Mouse (Mus musculus): ENCODE results near the gene Gm20388. TPM values are rescaled to one million over a fixed set of nuclear protein-coding genes. Genes with fewer than 3 reads are reported as not detected.
A peak's percentile ranks its signal among the peaks of the same experiment; 100 is the strongest.

Gm20388 gene
- polyA plus RNA-seq, 2 experiments, result 8.5 TPM; not detected in 1

DNA sequence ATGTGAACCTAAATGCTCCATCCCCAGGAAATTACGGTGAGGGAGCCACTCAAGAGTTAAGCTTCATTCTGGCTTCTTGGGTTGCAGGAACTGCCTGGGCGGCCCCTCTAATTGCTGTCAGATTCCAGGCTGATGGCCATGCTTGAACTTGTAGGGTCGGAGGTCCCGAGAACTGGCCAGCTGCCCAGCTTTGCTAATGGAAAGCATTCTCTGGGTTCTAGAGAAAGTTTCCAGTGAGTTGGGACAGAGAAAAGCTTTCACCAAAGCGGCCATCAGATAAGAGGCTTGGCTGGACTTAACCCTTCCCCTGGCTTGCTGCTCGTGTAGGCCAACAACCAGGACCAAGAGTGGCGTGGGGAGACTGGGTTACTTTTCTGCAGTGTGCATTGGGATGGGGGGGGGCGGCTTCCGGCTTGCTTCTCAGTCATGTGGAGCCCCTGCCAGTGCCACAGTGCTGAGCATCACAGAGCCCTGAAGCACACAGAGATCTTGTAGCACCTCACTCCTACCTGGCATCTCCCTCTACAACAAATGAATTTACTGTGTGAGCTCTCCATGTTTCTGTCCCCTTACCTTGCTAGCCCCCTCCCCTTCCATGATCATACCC, 3437.7 kb downstream of the Gm20388 start:
- Histone ChIP-seq H3K4me1 (replicated peaks; ENCODE audit: control insufficient read depth in 2 of 2, insufficient read depth in 2 of 2, low read length in 1 of 2) (peaks cover 2 to 17% of the 10 kb centered on the region in 2 experiments; a peak in 3 of 4 replicates), H3K4me3 (ENCODE audit: insufficient read depth in 1 of 2, low read depth in 2 of 2, low read length in 2 of 2) (no peak overlapping the region), H3K27ac (no peak overlapping the region), H3K9ac (replicated peaks) (no peak overlapping the region), H3K36me3 (replicated peaks; ENCODE audit: control insufficient read depth, insufficient read depth, low read depth) (no peaks in the 10 kb centered on the region), H3K27me3 (ENCODE audit: control insufficient read depth, insufficient read depth, low read length) (no peaks in the 10 kb centered on the region), H3K4me2 (ENCODE audit: low read depth) (no peak overlapping the region), H3K9me3 (ENCODE audit: control insufficient read depth, low read length) (no peaks in the 10 kb centered on the region)
- no peak for TF ChIP-seq EP300 (IDR thresholded peaks at IDR 0.05; ENCODE audit: low read depth)
- TF ChIP-seq CTCF (IDR thresholded peaks at IDR 0.05; ENCODE audit: low read depth), result no peak
- WGBS (ENCODE audit: insufficient replicate concordance), result 54% methylated on average over 9 of the region's 9 CpGs
- DNase-seq (ENCODE audit: low read depth in 3 of 3, low spot score in 3 of 3) (no peak), ATAC-seq (ENCODE audit: insufficient read depth) (no peak)

DNA sequence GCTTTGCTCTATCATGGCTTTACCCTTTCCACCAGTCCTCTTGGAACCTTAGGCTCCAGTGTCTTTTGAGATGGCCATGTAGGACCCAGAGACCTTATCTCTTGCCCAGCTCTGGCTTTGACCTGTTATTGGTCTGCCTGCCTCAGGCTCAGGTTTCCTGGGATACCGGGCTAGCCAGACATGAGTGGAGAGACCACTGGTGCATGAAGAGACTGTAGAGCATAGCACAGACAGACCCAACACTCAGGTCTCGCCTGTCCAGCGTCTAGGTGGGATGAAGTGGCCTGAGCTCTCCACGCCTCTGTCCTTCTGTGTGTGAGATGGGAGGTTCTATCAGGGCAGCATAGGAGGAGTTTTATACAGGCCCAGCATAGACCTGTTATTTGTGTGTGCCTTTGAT, 3438.4 kb downstream of the Gm20388 start:
- Histone ChIP-seq H3K27me3 (ENCODE audit: control insufficient read depth, insufficient read depth, low read length) (no peaks in the 10 kb centered on the region; the same call in 1 of the 2 replicates), H3K9me3 (ENCODE audit: control insufficient read depth, low read length) (no peaks in the 10 kb centered on the region), H3K9ac (replicated peaks) (no peak overlapping the region), H3K27ac (no peak overlapping the region), H3K4me3 (ENCODE audit: insufficient read depth in 1 of 2, low read depth in 2 of 2, low read length in 2 of 2) (no peak overlapping the region), H3K4me2 (ENCODE audit: low read depth) (no peak overlapping the region), H3K36me3 (replicated peaks; ENCODE audit: control insufficient read depth, insufficient read depth, low read depth) (no peaks in the 10 kb centered on the region), H3K4me1 (replicated peaks; ENCODE audit: control insufficient read depth in 2 of 2, insufficient read depth in 2 of 2, low read length in 1 of 2) (peaks cover 2 to 15% of the 10 kb centered on the region in 2 experiments; a peak in 3 of 4 replicates)
- DNase-seq (ENCODE audit: low read depth in 3 of 3, low spot score in 3 of 3) (no peak), ATAC-seq (ENCODE audit: insufficient read depth) (no peak)
- TF ChIP-seq CTCF (IDR thresholded peaks at IDR 0.05; ENCODE audit: low read depth) (no peak), EP300 (IDR thresholded peaks at IDR 0.05; ENCODE audit: low read depth) (no peak)
- WGBS (ENCODE audit: insufficient replicate concordance), result 64% methylated on average over 4 of the region's 4 CpGs

DNA sequence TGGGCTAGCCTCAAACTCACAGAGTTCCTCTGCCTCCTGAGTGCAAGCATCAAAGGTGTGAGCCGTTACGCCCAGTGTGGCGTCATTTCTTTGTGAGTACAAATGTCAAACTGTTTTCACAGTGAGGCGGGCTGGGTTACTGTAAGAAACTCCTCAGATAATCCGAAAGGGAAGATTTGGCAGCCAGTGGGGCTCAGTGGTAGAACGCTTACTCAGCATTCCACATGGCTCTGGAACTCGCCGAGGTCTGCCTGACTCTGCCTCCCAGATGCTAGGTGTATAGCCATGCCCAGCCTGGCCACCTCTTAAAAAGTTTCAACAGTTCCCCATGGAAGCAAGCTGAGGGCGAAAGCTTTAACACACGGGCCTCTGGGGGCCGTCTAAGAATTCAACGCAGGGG, 3441.5 kb downstream of the Gm20388 start:
- no peaks in the 10 kb centered on the region for H3K9me3 ChIP-seq (ENCODE audit: control insufficient read depth, low read length)
- H3K4me1 ChIP-seq (replicated peaks; ENCODE audit: control insufficient read depth in 2 of 2, insufficient read depth in 2 of 2, low read length in 1 of 2), result peaks cover 2 to 15% of the 10 kb centered on the region in 2 experiments; a peak in 3 of 4 replicates
- ATAC-seq (ENCODE audit: insufficient read depth), result no peak
- no peak overlapping the region for H3K9ac ChIP-seq (replicated peaks)
- no peaks in the 10 kb centered on the region; the same call in none of the 2 replicates for H3K27me3 ChIP-seq (ENCODE audit: control insufficient read depth, insufficient read depth, low read length)
- TF ChIP-seq CTCF (IDR thresholded peaks at IDR 0.05; ENCODE audit: low read depth), result no peak
- no peak for TF ChIP-seq EP300 (IDR thresholded peaks at IDR 0.05; ENCODE audit: low read depth)
- no peak overlapping the region for H3K27ac ChIP-seq
- H3K36me3 ChIP-seq (replicated peaks; ENCODE audit: control insufficient read depth, insufficient read depth, low read depth), result no peaks in the 10 kb centered on the region
- no peak for DNase-seq (ENCODE audit: low read depth in 3 of 3, low spot score in 3 of 3)
- H3K4me2 ChIP-seq (ENCODE audit: low read depth), result no peak overlapping the region
- no peak overlapping the region for H3K4me3 ChIP-seq (ENCODE audit: insufficient read depth in 1 of 2, low read depth in 2 of 2, low read length in 2 of 2)
- 70% methylated on average over 12 of the region's 12 CpGs for whole genome bisulfite sequencing (ENCODE audit: insufficient replicate concordance)

DNA sequence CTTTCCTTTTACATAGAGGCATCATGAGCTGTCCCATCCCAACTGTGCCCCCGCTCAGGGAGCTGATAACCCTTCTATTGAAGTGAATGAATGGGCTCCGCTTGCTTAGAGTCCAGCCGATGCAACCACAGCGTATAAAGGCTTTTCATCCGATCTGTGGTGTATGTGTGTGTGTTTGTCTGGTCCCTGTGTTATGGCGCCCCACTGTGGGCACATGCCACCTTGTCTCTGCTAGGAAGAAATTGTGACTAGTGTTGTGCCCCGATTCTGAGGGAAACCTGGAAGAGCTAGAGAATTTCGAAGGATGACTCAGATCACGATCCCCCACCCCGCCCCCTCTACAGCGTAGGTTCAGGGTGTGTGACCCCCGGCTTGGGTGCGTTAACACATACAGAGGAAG, 3442.1 kb downstream of the Gm20388 start:
- Histone ChIP-seq H3K36me3 (replicated peaks; ENCODE audit: control insufficient read depth, insufficient read depth, low read depth) (no peaks in the 10 kb centered on the region), H3K4me3 (ENCODE audit: insufficient read depth in 1 of 2, low read depth in 2 of 2, low read length in 2 of 2) (no peak overlapping the region), H3K4me2 (ENCODE audit: low read depth) (no peak overlapping the region), H3K9ac (replicated peaks) (no peak overlapping the region), H3K4me1 (replicated peaks; ENCODE audit: control insufficient read depth in 2 of 2, insufficient read depth in 2 of 2, low read length in 1 of 2) (peaks cover 0 to 13% of the 10 kb centered on the region in 2 experiments; a peak in 2 of 4 replicates), H3K27ac (no peak overlapping the region), H3K27me3 (ENCODE audit: control insufficient read depth, insufficient read depth, low read length) (no peaks in the 10 kb centered on the region; the same call in none of the 2 replicates), H3K9me3 (ENCODE audit: control insufficient read depth, low read length) (no peaks in the 10 kb centered on the region)
- TF ChIP-seq CTCF (IDR thresholded peaks at IDR 0.05; ENCODE audit: low read depth) (peak; percentile 75), EP300 (IDR thresholded peaks at IDR 0.05; ENCODE audit: low read depth) (no peak)
- ATAC-seq (ENCODE audit: insufficient read depth) (no peak), DNase-seq (ENCODE audit: low read depth in 3 of 3, low spot score in 3 of 3) (no peak)
- 48% methylated on average over 13 of the region's 13 CpGs for whole genome bisulfite sequencing (ENCODE audit: insufficient replicate concordance)

DNA sequence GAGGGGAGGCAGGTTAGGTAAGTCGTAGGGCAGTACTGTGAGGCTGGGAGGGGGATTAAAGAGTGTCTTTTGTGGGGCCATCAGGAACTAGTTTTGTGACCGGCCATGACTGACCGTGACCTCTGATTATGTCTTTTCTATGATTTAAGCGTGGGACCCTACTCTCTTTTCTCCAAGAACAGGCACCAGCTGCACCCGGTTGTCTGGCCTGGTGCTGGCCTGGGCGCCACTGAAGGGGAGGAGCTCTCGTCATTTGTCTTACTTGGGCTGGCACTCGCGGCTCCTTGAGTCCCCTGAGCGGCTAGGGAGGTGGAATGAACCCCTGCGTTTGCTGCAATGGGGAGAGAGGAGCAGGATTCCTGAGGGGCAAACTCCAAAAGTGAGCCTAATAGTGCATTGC, 3442.6 kb downstream of the Gm20388 start:
- Histone ChIP-seq H3K4me2 (ENCODE audit: low read depth) (no peak overlapping the region), H3K9ac (replicated peaks) (no peak overlapping the region), H3K4me3 (ENCODE audit: insufficient read depth in 1 of 2, low read depth in 2 of 2, low read length in 2 of 2) (no peak overlapping the region), H3K27ac (no peak overlapping the region), H3K4me1 (replicated peaks; ENCODE audit: control insufficient read depth in 2 of 2, insufficient read depth in 2 of 2, low read length in 1 of 2) (peaks cover 0 to 9% of the 10 kb centered on the region in 2 experiments; a peak in 2 of 4 replicates), H3K36me3 (replicated peaks; ENCODE audit: control insufficient read depth, insufficient read depth, low read depth) (no peaks in the 10 kb centered on the region), H3K27me3 (ENCODE audit: control insufficient read depth, insufficient read depth, low read length) (no peaks in the 10 kb centered on the region; the same call in none of the 2 replicates), H3K9me3 (ENCODE audit: control insufficient read depth, low read length) (no peaks in the 10 kb centered on the region)
- 48% methylated on average over 11 of the region's 11 CpGs for WGBS (ENCODE audit: insufficient replicate concordance)
- TF ChIP-seq CTCF (IDR thresholded peaks at IDR 0.05; ENCODE audit: low read depth) (no peak), EP300 (IDR thresholded peaks at IDR 0.05; ENCODE audit: low read depth) (no peak)
- no peak for ATAC-seq (ENCODE audit: insufficient read depth)
- no peak for DNase-seq (ENCODE audit: low read depth in 3 of 3, low spot score in 3 of 3)

Data from liver, embryonic 14.5 days (tissue).